Mouse (Mus musculus): ENCODE measurements around the gene Flywch2.

Flywch2 gene

DNA sequence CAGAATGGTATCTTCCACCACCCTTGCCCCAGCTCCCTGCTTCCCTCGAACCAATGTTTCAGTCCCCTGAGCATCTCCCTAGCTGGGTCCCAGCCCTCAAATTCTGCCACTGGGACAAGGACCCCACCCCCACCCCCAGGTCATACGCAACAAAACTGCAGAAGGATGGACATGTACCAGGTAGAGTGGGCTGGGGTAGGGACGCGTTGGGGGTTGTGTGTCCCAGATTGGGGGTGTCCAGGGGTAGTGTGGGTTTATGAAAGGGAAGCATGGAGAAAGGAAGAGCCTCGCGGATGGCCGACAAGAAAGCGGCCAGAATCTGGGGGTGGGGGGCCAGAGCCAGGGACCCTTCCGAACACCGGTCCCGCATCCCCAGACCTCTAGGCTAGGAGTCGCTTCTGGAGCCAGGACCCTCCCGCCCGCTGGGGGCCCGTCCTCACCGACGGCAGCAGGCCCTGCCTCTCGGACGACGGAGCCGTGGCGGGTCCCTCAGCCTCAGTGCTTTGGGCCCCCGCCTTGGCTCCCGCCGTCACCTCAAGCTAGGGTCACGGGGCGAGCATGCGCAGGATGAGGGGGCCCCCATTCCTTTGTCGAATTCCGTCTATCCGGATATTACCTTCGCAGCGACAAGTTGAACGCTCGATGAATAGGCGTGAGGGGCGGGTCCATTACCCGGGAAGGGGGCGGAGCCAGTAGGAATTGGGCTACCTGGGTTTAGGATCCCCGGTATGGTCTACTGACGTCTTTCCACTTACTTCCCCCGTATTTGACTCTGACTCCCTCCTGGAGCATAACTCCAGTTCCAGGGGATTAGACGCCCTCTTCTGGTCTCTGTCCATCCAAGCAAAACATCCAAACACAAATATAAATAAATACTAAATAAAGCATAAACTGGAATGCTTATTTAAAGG lies at the start of gene Flywch2:
TSS of gene Flywch2 (minus strand) at position 521 of the 911 bp plus-strand sequence.
- peak; percentile 90 for ATAC-seq (ENCODE audit: insufficient number of reproducible peaks, low FRiP score, low TSS enrichment)

DNA sequence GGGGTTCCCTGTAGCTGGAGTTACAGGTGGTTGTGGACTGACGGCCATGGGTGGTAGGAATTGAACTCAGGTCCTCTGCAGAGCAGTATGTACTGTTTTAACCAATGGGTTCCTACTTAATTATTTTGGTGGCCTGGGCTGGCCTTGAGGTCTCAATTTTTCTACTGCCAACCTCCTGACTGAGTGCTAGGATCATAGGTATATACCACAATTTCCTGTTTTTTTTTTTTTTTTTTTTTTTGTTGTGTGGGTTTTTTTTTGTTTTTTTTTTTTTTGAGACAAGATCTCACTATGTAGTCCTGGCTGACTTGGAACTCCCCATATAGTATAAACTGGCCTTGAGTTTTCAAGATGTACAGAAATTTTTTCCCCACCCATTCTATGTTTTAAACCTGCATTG lies 45.3 kb upstream of the Flywch2 start:
- no peak for ATAC-seq (ENCODE audit: insufficient number of reproducible peaks, low FRiP score, low TSS enrichment)

DNA sequence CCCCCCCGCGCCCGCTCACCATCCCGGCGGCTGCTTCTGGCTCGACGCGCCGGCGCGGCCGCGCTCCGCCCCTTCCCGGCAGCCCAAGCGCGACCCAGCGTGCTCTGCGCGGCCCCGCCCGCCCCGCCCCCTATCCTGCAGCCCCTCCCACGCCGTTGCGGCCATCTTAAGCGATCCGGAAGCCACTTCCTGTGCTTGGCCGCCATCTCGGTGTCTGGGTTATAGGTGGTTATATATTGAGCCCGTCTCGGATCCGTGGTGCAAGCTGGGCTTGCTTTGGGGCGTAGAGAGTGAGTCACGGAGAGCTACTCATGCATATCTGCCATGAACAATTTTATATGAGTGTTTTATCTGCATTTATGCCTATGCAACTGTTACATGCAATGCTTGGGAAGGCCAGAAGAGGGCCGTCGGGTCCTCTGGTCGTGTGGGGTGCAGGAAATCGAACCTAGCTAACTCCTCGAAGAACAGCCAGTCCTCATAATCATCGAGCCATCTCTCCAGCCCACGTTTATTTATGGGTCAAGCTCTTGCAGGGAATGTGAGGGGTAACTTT lies 43.3 kb upstream of the Flywch2 start, which contains the start of gene Elob:
TSS of gene Elob (minus strand) at position 73 of the 556 bp plus-strand sequence.
- peak; percentile 86 for ATAC-seq (ENCODE audit: insufficient number of reproducible peaks, low FRiP score, low TSS enrichment)

DNA sequence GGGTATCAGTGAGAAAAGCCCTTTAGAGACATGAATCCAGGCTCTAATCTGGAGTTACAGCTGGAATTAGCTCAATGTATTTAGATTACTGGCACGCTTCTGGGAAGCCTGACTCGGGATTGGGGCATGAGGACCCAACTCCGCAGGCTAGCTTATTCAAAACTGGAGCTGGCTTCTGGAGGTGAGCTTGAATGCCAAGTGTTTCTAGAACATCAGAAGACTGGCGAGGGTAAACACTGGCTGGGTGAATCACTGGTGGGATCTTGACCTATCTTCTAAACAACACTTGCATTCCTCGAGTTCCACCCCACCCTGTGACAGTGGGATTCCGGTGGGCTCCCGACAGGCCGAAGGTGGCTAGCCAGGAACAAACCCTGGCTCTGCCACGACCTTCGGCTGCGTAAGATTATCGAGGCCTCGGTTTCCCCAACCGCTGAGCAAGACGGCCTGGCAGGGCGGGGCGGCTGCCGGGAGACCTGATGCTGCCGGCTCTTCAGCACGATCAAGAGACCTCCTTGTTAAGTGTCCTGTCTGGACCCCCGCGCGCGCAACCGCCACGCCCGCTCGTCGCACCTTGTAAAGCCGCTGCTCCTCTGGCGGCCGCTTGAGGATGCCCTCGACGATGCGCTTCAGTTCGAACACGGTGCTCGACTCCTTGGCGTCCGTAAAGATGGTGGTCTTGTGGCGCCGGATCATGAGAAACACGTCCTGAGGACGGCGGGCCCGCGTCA lies 42.6 kb upstream of the Flywch2 start:
- peak; percentile 11; the same call in 1 of the 2 replicates for ATAC-seq (ENCODE audit: insufficient number of reproducible peaks, low FRiP score, low TSS enrichment)

GRCm38 (mm10) chr17:23825591-23825990 lies 39.7 kb upstream of the Flywch2 start:
- ATAC-seq (ENCODE audit: insufficient number of reproducible peaks, low FRiP score, low TSS enrichment), result no peak

DNA sequence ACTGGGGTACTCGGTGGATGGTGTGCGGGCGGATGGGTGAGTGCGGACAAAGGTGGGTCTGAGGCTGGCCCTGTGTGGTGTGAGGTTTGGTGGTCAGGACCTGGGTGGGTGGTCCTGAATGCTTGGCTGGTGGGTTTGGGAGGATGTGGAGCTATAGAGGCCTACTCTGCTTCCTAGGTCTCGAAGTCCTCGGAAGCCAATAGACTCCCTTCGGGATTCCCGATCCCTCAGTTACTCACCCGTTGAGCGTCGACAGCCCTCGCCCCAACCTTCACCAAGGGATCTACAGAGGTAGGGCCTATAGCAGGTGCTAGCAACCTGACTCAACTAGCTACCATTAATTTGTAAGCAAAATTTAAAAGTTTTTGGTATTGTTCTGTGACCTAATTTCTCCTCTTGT lies 37.7 kb upstream of the Flywch2 start:
- no peak for ATAC-seq (ENCODE audit: insufficient number of reproducible peaks, low FRiP score, low TSS enrichment)

GRCm38 (mm10) chr17:23823018-23823417 lies 37.1 kb upstream of the Flywch2 start:
- ATAC-seq (ENCODE audit: insufficient number of reproducible peaks, low FRiP score, low TSS enrichment), result no peak

DNA sequence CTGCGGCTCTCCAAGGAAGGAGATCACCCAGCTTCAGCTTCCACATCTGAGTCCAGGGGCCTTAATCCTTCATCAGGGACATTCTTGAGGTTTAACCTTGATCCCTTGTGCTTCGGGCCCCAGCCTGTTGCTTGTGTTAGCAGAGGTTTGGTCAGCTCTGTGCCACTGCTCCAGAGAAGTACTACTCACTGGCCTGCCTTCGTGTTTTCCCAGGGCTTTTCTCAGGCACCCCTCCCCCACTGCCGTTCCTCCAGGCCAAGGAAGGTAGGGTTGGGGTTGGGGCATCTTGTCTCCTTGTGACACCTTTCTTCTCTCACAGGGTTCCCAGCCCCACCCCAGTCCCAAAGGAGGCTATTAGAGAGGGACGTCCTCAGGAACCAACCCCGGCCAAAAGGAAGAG lies 36.2 kb upstream of the Flywch2 start:
- ATAC-seq (ENCODE audit: insufficient number of reproducible peaks, low FRiP score, low TSS enrichment), result no peak

- no peak for ATAC-seq (ENCODE audit: insufficient number of reproducible peaks, low FRiP score, low TSS enrichment)
Measured at GRCm38 (mm10) chr17:23820731-23821130, 34.9 kb upstream of the Flywch2 start.

DNA sequence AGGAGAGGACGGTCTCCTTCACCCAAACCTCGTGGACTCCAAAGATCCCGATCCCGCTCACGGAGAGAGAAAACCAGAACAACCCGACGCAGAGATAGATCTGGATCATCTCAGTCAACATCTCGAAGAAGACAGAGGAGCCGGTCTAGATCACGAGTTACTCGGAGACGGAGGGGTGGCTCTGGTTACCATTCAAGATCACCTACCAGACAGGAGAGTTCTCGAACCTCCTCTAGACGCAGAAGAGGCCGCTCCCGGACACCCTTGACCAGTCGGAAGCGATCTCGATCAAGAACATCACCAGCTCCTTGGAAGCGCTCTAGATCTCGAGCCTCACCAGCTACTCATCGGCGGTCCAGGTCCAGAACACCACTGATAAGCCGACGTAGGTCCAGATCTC lies 33.4 kb upstream of the Flywch2 start:
- ATAC-seq (ENCODE audit: insufficient number of reproducible peaks, low FRiP score, low TSS enrichment), result no peak

DNA sequence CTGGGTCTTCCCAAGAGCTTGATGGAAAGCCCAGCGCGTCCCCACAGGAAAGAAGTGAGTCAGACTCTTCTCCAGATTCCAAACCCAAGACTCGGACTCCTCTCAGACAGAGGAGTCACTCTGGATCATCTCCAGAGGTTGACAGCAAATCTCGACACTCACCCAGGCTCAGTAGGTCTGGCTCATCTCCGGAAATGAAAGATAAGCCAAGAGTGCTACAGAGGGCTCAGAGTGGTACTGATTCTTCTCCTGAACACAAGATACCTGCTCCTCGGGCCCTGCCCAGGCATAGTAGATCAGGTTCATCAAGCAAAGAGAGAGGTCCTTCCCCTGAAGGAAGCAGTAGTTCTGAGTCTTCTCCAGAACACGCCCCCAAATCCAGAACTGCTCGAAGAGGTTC lies 32.7 kb upstream of the Flywch2 start:
- no peak for ATAC-seq (ENCODE audit: insufficient number of reproducible peaks, low FRiP score, low TSS enrichment)

DNA sequence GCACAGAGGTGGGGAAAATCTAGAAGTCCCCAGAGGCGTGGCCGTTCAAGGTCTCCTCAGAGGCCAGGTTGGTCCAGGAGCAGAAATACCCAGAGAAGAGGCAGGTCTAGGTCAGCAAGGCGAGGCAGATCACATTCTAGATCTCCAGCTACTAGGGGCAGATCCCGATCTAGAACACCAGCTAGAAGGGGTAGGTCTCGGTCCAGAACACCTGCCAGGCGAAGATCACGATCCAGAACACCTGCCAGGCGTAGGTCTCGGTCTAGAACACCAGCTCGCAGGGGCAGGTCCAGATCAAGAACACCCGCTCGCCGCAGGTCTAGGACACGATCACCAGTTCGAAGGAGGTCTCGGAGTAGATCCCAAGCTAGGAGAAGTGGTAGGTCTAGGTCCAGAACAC lies 29.8 kb upstream of the Flywch2 start:
- ATAC-seq (ENCODE audit: insufficient number of reproducible peaks, low FRiP score, low TSS enrichment), result no peak

GRCm38 (mm10) chr17:23807918-23808317 lies 22.0 kb upstream of the Flywch2 start:
- no peak for ATAC-seq (ENCODE audit: insufficient number of reproducible peaks, low FRiP score, low TSS enrichment)

- ATAC-seq (ENCODE audit: insufficient number of reproducible peaks, low FRiP score, low TSS enrichment), result no peak
Measured at GRCm38 (mm10) chr17:23806867-23807266, 21.0 kb upstream of the Flywch2 start.

GRCm38 (mm10) chr17:23804426-23805085 lies 18.7 kb upstream of the Flywch2 start:
- ATAC-seq (ENCODE audit: insufficient number of reproducible peaks, low FRiP score, low TSS enrichment), result no peak

DNA sequence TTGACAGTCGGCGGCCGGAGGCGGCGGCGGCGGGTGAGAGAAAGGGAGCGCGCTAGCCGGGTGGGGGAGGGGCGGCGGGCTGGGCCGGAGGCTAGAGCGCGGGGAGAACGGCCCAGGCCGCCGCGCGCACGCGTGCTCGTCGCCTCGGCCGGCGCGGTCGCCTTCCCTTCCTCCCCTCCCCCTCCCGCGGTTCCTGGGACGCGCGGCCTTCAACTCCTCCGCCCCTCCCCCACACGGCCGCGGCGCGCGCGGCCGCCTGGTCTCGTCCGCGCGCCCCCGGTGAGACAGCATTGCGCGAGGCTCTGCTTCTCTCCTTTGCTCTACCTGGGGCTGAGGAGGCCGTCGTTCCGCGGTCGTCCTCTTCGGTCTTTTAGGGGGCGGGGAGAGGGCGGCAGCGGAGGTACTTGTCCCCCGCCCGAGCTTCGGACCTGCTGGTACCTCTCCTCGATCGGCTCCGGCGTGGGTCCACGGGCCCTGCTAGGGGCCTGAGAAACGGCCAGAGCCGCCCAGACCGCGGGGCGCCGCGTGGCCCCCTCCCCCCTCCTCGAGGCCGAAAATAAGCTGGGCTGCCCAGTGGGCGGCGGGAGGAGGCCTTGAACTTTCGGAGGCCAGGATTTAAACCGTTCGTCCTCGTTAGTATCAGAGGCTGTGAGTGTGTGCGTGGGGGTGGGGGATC lies 17.6 kb upstream of the Flywch2 start:
- 0 out of 2 replicates have a peak, but pooled peaks have one; percentile 4 for ATAC-seq (ENCODE audit: insufficient number of reproducible peaks, low FRiP score, low TSS enrichment)

DNA sequence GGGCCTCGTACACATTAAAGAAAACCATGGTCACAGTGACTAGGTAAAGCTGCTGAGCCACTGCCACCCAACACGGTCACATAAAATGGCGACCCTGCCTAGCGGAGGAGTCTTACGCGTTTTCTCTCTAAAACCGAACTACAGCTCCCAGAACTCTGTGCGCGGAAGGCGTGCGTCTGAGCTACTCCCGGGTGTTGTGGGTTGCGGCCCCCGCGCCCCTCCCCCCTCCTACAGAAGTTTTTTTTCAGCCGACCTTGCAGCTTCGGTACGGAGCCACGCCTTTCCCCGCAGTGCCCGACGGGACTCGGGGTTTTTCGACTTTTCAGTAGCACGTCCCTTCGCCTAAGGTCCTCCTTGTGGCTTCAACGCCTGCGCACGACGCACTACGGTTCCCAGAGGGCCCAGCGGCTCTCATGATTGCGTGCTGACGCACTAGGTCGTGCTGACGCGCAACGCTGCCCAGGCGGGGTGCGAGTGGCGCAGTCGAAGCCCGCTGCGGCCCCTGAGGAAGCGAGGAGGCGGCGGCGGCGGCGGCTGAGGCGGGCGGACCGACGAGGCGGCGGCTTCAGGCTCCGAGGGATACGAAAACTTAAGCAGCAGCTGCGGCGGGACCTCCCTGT lies 17.0 kb upstream of the Flywch2 start:
- ATAC-seq (ENCODE audit: insufficient number of reproducible peaks, low FRiP score, low TSS enrichment), result peak; percentile 98

DNA sequence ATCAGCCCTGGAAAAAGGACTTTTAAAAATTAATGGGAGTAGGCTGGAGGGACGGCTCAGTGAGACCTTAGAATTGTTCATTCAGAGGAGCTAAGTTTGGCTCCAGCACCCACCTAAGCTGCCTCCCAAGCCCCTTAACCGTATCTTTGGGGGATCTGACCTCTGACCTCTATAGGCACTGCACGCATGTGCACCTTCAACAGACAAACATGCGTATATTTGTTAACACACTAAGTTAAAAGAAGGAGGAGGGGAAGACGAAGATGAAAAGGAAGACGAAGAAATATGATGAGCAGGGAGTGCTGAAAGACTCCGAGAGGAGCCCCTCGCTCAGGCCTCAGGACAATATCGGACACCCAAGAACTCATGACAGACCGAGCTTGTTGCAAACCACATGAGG lies 15.7 kb upstream of the Flywch2 start:
- ATAC-seq (ENCODE audit: insufficient number of reproducible peaks, low FRiP score, low TSS enrichment), result no peak

DNA sequence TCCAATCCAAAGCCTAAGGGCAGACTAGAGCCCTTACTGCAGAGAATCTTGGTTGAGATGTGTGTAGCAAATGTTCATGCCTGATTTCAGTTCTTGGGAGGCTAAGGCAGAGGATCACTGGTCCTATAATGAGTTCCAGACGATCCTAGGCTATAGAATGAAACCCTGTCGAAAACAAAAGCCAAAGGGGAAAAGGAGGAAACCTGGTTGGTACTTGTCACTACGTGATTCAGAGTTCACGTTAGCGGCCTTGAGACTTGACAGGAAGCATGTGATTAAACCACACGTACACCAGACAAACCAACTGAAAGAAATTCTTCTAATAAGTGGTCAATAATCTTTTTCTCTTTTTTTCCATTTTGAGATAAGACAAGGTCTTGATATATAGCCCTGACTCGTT lies 11.4 kb upstream of the Flywch2 start:
- no peak for ATAC-seq (ENCODE audit: insufficient number of reproducible peaks, low FRiP score, low TSS enrichment)

- ATAC-seq (ENCODE audit: insufficient number of reproducible peaks, low FRiP score, low TSS enrichment), result no peak
Measured at GRCm38 (mm10) chr17:23795323-23795722, 9.4 kb upstream of the Flywch2 start.

All from cerebellum, adult (tissue).